Mouse (Mus musculus): ENCODE data around the gene Hrct1.

GRCm38 (mm10) chr4:43679416-43680043, 47.5 kb upstream of the Hrct1 start:
- TF ChIP-seq GATA1 (IDR thresholded peaks at IDR 0.05; ENCODE audit: low read length) = no peak; the same call in 1 of the 2 replicates
- no peak for TF ChIP-seq TAL1 (IDR thresholded peaks at IDR 0.05; ENCODE audit: low read length)
